Mouse (Mus musculus): ENCODE measurements around the gene Nav2.

DNA sequence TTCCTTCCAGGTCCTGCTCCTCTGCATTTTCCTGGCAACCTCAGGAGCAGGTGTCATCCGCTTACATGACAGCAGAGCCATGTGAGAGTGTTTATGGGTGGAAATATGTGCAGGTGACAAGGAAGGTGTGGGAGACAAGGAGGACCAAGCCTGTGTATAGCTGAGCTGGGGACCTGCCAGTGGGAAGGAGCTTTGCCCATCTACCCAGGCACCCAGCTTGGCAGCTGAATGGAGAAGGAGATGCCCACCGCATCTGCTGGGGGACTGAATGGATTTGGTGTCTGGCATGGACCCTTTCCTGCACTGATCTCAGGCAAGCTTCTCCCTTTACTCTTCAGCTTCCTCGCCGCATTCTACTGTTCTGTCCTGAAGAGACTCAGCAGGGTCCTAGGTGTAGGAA, 13.0 kb upstream of the Nav2 start:
- no peak for TF ChIP-seq MYOG (IDR thresholded peaks at IDR 0.05; ENCODE audit: control insufficient read depth in 1 of 3, insufficient read depth in 1 of 3, insufficient read length in 2 of 3, low read depth in 2 of 3)
- TF ChIP-seq MAX (IDR thresholded peaks at IDR 0.05; ENCODE audit: low read depth) = no peak
- TF ChIP-seq POLR2A (IDR thresholded peaks at IDR 0.05; ENCODE audit: insufficient read length, low read depth) = no peak
- no peak for TF ChIP-seq E2F4 (IDR thresholded peaks at IDR 0.05; ENCODE audit: insufficient read depth)
